Mouse (Mus musculus) MEL (cell line): ENCODE results near the gene Fam222a. TPM values are rescaled to one million over a fixed set of nuclear protein-coding genes. Genes with fewer than 3 reads are reported as not detected.

ENCODE experiments used
- DNase-seq: peaks from one replicate; pipeline ENCODE4 v3.0.0; 2011; ENCODE audit warnings: low read depth, low spot score
- H3K27ac ChIP-seq: 2 replicates; pipeline ENCODE4 v1.5.1; 2012; ENCODE audit warnings: low read depth, mild to moderate bottlenecking, control low read depth, low read length, moderate library complexity; ENCODE audit not compliant: control insufficient read depth
- H3K27me3 ChIP-seq, 2 experiments: fragments of 150-350 bp in 1 of 2; sonication (generic) in 1 of 2; 2 replicates each; pipeline ENCODE4 v1.6.1; 2012; ENCODE audit warnings: low read length in 2 of 2, mild to moderate bottlenecking in 2 of 2, improper control_type of control experiment in 1 of 2, moderate library complexity in 1 of 2; ENCODE audit not compliant: insufficient read depth in 2 of 2, control insufficient read depth in 1 of 2
- H3K36me3 ChIP-seq, 2 experiments: 2 replicates each; pipeline ENCODE4 v1.6.1; 2012 to 2014; ENCODE audit warnings: low read length in 2 of 2, improper control_type of control experiment in 1 of 2, inconsistent platforms in 1 of 2, mild to moderate bottlenecking in 1 of 2; ENCODE audit not compliant: insufficient read depth in 2 of 2, control insufficient read depth in 1 of 2
- H3K4me1 ChIP-seq, 2 experiments: fragments of 150-350 bp in 1 of 2; sonication (generic) in 1 of 2; 2 replicates each; pipeline ENCODE4 v1.6.1; 2012; ENCODE audit warnings: low read length in 2 of 2, improper control_type of control experiment in 1 of 2, mild to moderate bottlenecking in 1 of 2; ENCODE audit not compliant: insufficient read depth in 2 of 2, control insufficient read depth in 1 of 2
- H3K4me3 ChIP-seq, 2 experiments: fragments of 150-350 bp in 1 of 2; sonication (generic) in 1 of 2; 2 replicates each; pipeline ENCODE4 v1.5.1; 2012; ENCODE audit warnings: low read depth in 2 of 2, low read length in 2 of 2, mild to moderate bottlenecking in 2 of 2, moderate library complexity in 2 of 2, control low read depth in 1 of 2, improper control_type of control experiment in 1 of 2; ENCODE audit not compliant: control insufficient read depth in 1 of 2, insufficient read depth in 1 of 2
- H3K79me2 ChIP-seq: 2 replicates; pipeline ENCODE4 v1.6.1; 2012; ENCODE audit warnings: mild to moderate bottlenecking, low read length, moderate library complexity; ENCODE audit not compliant: control insufficient read depth, poor library complexity, insufficient read depth
- H3K9ac ChIP-seq: 2 replicates; pipeline ENCODE4 v1.6.1; 2012; ENCODE audit warnings: low read depth, mild to moderate bottlenecking, control low read depth, low read length, moderate library complexity; ENCODE audit not compliant: control insufficient read depth, poor library complexity, severe bottlenecking
- H3K9me3 ChIP-seq: fragments of 150-350 bp; sonication (generic); replicated peaks from 2 replicates; pipeline ENCODE4 v1.6.1; 2012; ENCODE audit warnings: mild to moderate bottlenecking, low read length, improper control_type of control experiment, moderate library complexity; ENCODE audit not compliant: insufficient read depth
- BHLHE40 ChIP-seq: IDR thresholded peaks from 2 replicates; pipeline ENCODE4 v1.6.1; 2012; ENCODE audit warnings: low read depth, mild to moderate bottlenecking, inconsistent platforms, low read length, improper control_type of control experiment, borderline replicate concordance
- CHD1 ChIP-seq: IDR thresholded peaks from 2 replicates; pipeline ENCODE4 v1.6.1; 2012; ENCODE audit warnings: low read depth, mild to moderate bottlenecking, inconsistent platforms, low read length, improper control_type of control experiment
- CHD2 ChIP-seq: IDR thresholded peaks from 2 replicates; pipeline ENCODE4 v1.6.1; 2011; ENCODE audit warnings: low read length, improper control_type of control experiment
- CTCF ChIP-seq, 3 experiments: IDR thresholded peaks in 2 of 3; conservative IDR thresholded peaks in 1 of 3; 2 replicates each; pipeline ENCODE4 v1.5.1; 2011 to 2012; ENCODE audit warnings: low read length in 3 of 3, low read depth in 2 of 3, mild to moderate bottlenecking in 2 of 3, improper control_type of control experiment in 1 of 3, inconsistent platforms in 1 of 3, mixed read lengths in 1 of 3, moderate library complexity in 1 of 3; ENCODE audit not compliant: control insufficient read depth in 1 of 3, insufficient read depth in 1 of 3, poor library complexity in 1 of 3, severe bottlenecking in 1 of 3
- E2F4 ChIP-seq: IDR thresholded peaks from 2 replicates; pipeline ENCODE4 v1.6.1; 2011; ENCODE audit warnings: low read depth, low read length, improper control_type of control experiment, borderline replicate concordance
- ELF1 ChIP-seq: IDR thresholded peaks from 2 replicates; pipeline ENCODE4 v1.6.1; 2014; ENCODE audit warnings: low read depth, mild to moderate bottlenecking, inconsistent platforms, low read length, improper control_type of control experiment, moderate library complexity
- EP300 ChIP-seq, 2 experiments: IDR thresholded peaks; 2 replicates each; pipeline ENCODE4 v1.6.1; 2011; ENCODE audit warnings: improper control_type of control experiment in 2 of 2, low read length in 2 of 2, low read depth in 1 of 2, mild to moderate bottlenecking in 1 of 2
- ETS1 ChIP-seq: IDR thresholded peaks from 2 replicates; pipeline ENCODE4 v1.6.1; 2012; ENCODE audit warnings: low read depth, mild to moderate bottlenecking, inconsistent platforms, low read length, improper control_type of control experiment, moderate library complexity
- GABPA ChIP-seq: IDR thresholded peaks from 2 replicates; pipeline ENCODE4 v1.6.1; 2012; ENCODE audit warnings: low read depth, mild to moderate bottlenecking, inconsistent platforms, low read length, improper control_type of control experiment, moderate library complexity
- GATA1 ChIP-seq: IDR thresholded peaks from 2 replicates; pipeline ENCODE4 v1.6.1; 2011; ENCODE audit warnings: low read depth, low read length, improper control_type of control experiment
- HCFC1 ChIP-seq: IDR thresholded peaks from 2 replicates; pipeline ENCODE4 v1.6.1; 2012; ENCODE audit warnings: low read depth, mild to moderate bottlenecking, inconsistent platforms, low read length, improper control_type of control experiment, moderate library complexity
- KAT2A ChIP-seq: conservative IDR thresholded peaks from 2 replicates; pipeline ENCODE4 v1.6.1; 2012; ENCODE audit warnings: low read depth, low read length, improper control_type of control experiment, inconsistent platforms
- MAFK ChIP-seq: IDR thresholded peaks from 2 replicates; pipeline ENCODE4 v1.6.1; 2011; ENCODE audit warnings: low read depth, mild to moderate bottlenecking, low read length, improper control_type of control experiment, borderline replicate concordance
- MAX ChIP-seq: IDR thresholded peaks from 2 replicates; pipeline ENCODE4 v1.6.1; 2011; ENCODE audit warnings: low read length, improper control_type of control experiment
- MAZ ChIP-seq: IDR thresholded peaks from 2 replicates; pipeline ENCODE4 v1.6.1; 2012; ENCODE audit warnings: low read depth, mild to moderate bottlenecking, inconsistent platforms, low read length, improper control_type of control experiment
- MEF2A ChIP-seq: IDR thresholded peaks from 2 replicates; pipeline ENCODE4 v1.6.1; 2014; ENCODE audit warnings: low read depth, mild to moderate bottlenecking, inconsistent platforms, low read length, improper control_type of control experiment; ENCODE audit not compliant: poor library complexity, insufficient replicate concordance, severe bottlenecking; ENCODE audit errors: extremely low read depth
- MXI1 ChIP-seq: IDR thresholded peaks from 2 replicates; pipeline ENCODE4 v1.6.1; 2011; ENCODE audit warnings: mild to moderate bottlenecking, low read depth, low read length, improper control_type of control experiment
- MYB ChIP-seq: IDR thresholded peaks from 2 replicates; pipeline ENCODE4 v1.6.1; 2011; ENCODE audit warnings: mild to moderate bottlenecking, low read depth, low read length, improper control_type of control experiment
- MYC ChIP-seq: IDR thresholded peaks from 2 replicates; pipeline ENCODE4 v1.6.1; 2011; ENCODE audit warnings: low read depth, mild to moderate bottlenecking, low read length, improper control_type of control experiment, moderate library complexity
- NELFE ChIP-seq: IDR thresholded peaks from 2 replicates; pipeline ENCODE4 v1.6.1; 2011; ENCODE audit warnings: low read depth, low read length, improper control_type of control experiment
- NRF1 ChIP-seq: IDR thresholded peaks from 2 replicates; pipeline ENCODE4 v1.6.1; 2014; ENCODE audit warnings: low read depth, mild to moderate bottlenecking, inconsistent platforms, low read length, improper control_type of control experiment, moderate library complexity; ENCODE audit not compliant: poor library complexity, insufficient read depth, severe bottlenecking
- POLR2A ChIP-seq, 2 experiments: IDR thresholded peaks; 2 replicates each; pipeline ENCODE4 v1.6.1; 2011 to 2012; ENCODE audit warnings: low read length in 2 of 2, mild to moderate bottlenecking in 2 of 2, control low read depth in 1 of 2, improper control_type of control experiment in 1 of 2, low read depth in 1 of 2, moderate library complexity in 1 of 2; ENCODE audit not compliant: control insufficient read depth in 1 of 2, insufficient read depth in 1 of 2, poor library complexity in 1 of 2
- POLR2AphosphoS5 ChIP-seq: IDR thresholded peaks from 2 replicates; pipeline ENCODE4 v1.6.1; 2012; ENCODE audit warnings: low read depth, borderline replicate concordance, mild to moderate bottlenecking, inconsistent platforms, low read length, moderate library complexity, mixed read lengths
- RAD21 ChIP-seq: IDR thresholded peaks from 2 replicates; pipeline ENCODE4 v1.6.1; 2011; ENCODE audit warnings: mild to moderate bottlenecking, low read depth, low read length, improper control_type of control experiment
- RCOR1 ChIP-seq: IDR thresholded peaks from 2 replicates; pipeline ENCODE4 v1.6.1; 2012; ENCODE audit warnings: low read depth, mild to moderate bottlenecking, inconsistent platforms, low read length, improper control_type of control experiment
- SIN3A ChIP-seq: IDR thresholded peaks from 2 replicates; pipeline ENCODE4 v1.6.1; 2012; ENCODE audit warnings: low read length, improper control_type of control experiment, inconsistent platforms
- SMC3 ChIP-seq: IDR thresholded peaks from 2 replicates; pipeline ENCODE4 v1.6.1; 2011; ENCODE audit warnings: low read depth, low read length, improper control_type of control experiment
- TAL1 ChIP-seq: IDR thresholded peaks from 2 replicates; pipeline ENCODE4 v1.6.1; 2012; ENCODE audit warnings: mild to moderate bottlenecking, inconsistent platforms, low read length, moderate library complexity, mixed read lengths
- TBP ChIP-seq: IDR thresholded peaks from 2 replicates; pipeline ENCODE4 v1.8.0; 2011; ENCODE audit warnings: low read depth, low read length, improper control_type of control experiment
- TCF12 ChIP-seq: IDR thresholded peaks from 2 replicates; pipeline ENCODE4 v1.6.1; 2014; ENCODE audit warnings: low read depth, mild to moderate bottlenecking, inconsistent platforms, low read length, improper control_type of control experiment, moderate library complexity
- UBTF ChIP-seq: IDR thresholded peaks from 2 replicates; pipeline ENCODE4 v1.6.1; 2012; ENCODE audit warnings: low read depth, mild to moderate bottlenecking, inconsistent platforms, low read length, improper control_type of control experiment, moderate library complexity, borderline replicate concordance; ENCODE audit not compliant: insufficient read depth
- USF1 ChIP-seq: IDR thresholded peaks from 2 replicates; pipeline ENCODE4 v1.6.1; 2014; ENCODE audit warnings: low read depth, mild to moderate bottlenecking, inconsistent platforms, low read length, improper control_type of control experiment, moderate library complexity
- ZC3H11A ChIP-seq: IDR thresholded peaks from 2 replicates; pipeline ENCODE4 v1.6.1; 2012; ENCODE audit warnings: low read depth, mild to moderate bottlenecking, inconsistent platforms, low read length, improper control_type of control experiment
- ZKSCAN1 ChIP-seq: IDR thresholded peaks from 2 replicates; pipeline ENCODE4 v1.6.1; 2012; ENCODE audit warnings: low read depth, mild to moderate bottlenecking, inconsistent platforms, low read length, improper control_type of control experiment, moderate library complexity
- ZMIZ1 ChIP-seq: IDR thresholded peaks from 2 replicates; pipeline ENCODE4 v1.6.1; 2012; ENCODE audit warnings: low read depth, mild to moderate bottlenecking, inconsistent platforms, low read length, improper control_type of control experiment, moderate library complexity
- ZNF384 ChIP-seq: IDR thresholded peaks from 2 replicates; pipeline ENCODE4 v1.6.1; 2012; ENCODE audit warnings: low read depth, mild to moderate bottlenecking, inconsistent platforms, low read length, improper control_type of control experiment
- polyA plus RNA-seq, 2 experiments: library from polyadenylated mRNA; stranded (reverse) in 1 of 2; unstranded in 1 of 2; fragments of >175 nt in 1 of 2; fragments of >200 nt in 1 of 2; gene quantifications; 2 replicates each; pipeline versions ENCODE4 v1.2.1 to v1.2.4; 2012; ENCODE audit warnings: low replicate concordance in 2 of 2, low read depth in 1 of 2; ENCODE audit not compliant: insufficient read length in 2 of 2, insufficient read depth in 1 of 2, missing spikeins in 1 of 2
- total RNA-seq: library from RNA; depleted of rRNA; stranded (reverse); fragments of 300-350 nt; gene quantifications from 2 replicates; pipeline ENCODE4 v1.2.3, GENCODE M21; 2012; rRNA removed

Gene Fam222a
- total RNA-seq (0.23 and 0.27 TPM in 2 replicates), polyA plus RNA-seq (under 1 TPM in 1 of 2 experiments, not detected in 1; 0.70 TPM)

DNA sequence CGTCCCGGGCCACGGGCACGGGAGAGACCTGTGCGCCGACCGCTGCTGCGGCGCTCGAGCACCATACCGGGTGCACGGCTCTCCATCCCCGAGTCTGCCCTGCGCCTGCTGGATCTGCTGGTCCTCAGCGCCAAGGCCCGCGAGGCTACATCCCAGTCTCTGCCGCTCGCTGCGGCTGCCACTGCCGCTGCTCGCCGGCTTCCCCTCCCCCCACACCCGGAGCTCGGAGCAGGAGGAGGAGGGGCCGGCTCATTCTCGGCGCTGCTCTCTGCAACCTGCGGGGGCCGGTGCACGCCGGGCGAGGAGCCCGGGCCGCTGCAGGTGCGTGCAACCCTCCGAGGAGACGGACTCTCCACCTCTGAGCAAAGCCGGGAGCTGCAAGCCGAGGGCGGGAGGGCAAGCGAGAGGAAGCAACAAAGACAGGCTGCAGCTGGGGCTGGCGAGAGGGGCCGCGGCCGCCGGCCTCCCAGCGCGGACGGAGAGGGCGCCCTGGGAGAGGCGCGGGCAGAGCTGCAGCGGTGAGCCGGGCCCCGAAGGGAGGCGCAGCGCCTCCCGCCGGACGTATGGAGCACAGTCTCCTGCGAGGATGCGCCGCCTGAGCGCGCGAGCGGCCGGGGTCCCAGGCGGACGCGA lies at the start of gene Fam222a:
Gene Fam222a, plus strand, starts transcription at position 452 of the 633 bp plus-strand sequence.
- H3K4me1 ChIP-seq: peaks cover 0 to 25% of the 10 kb centered on the region in 2 experiments; a peak in 2 of 4 replicates
- peak within 1 kb of the TSS; percentile 58 to 64 for H3K4me3 ChIP-seq
- H3K9ac ChIP-seq: peak within 1 kb of the TSS; percentile 56
- no peak for TF ChIP-seq ZNF384
- TF ChIP-seq MYC: no peak
- no peak for TF ChIP-seq BHLHE40
- TF ChIP-seq NELFE: no peak
- TF ChIP-seq MAZ: no peak
- TF ChIP-seq UBTF: no peak
- 0 out of 2 replicates have a peak, but pooled peaks have one; percentile 6 for TF ChIP-seq TCF12
- TF ChIP-seq TBP: no peak
- TF ChIP-seq KAT2A: no peak
- TF ChIP-seq ETS1: no peak
- no peak; the same call in 1 of the 2 replicates for TF ChIP-seq SIN3A
- TF ChIP-seq USF1: no peak
- TF ChIP-seq POLR2AphosphoS5: no peak
- TF ChIP-seq RCOR1: no peak
- TF ChIP-seq CHD1: no peak
- no peak for TF ChIP-seq HCFC1
- TF ChIP-seq ZC3H11A: peak; percentile 30
- no peak for TF ChIP-seq MEF2A
- no peak for TF ChIP-seq MXI1
- no peak for TF ChIP-seq MAFK
- TF ChIP-seq CHD2: no peak
- TF ChIP-seq E2F4: no peak
- no peak for TF ChIP-seq NRF1
- peak; percentile 7 for TF ChIP-seq RAD21
- no peak for TF ChIP-seq TAL1
- TF ChIP-seq MAX: no peak
- TF ChIP-seq MYB: no peak
- peak; percentile 54 for TF ChIP-seq SMC3
- no peak for TF ChIP-seq GATA1
- no peak for TF ChIP-seq POLR2A (IDR thresholded peaks at IDR 0.05; ENCODE audit: control insufficient read depth in 1 of 2, insufficient read depth in 1 of 2, low read depth in 1 of 2, low read length in 2 of 2, poor library complexity in 1 of 2)
- no peak for TF ChIP-seq ELF1
- peak in 2 of 3 experiments; percentile 47 to 59; a peak in 5 of 6 replicates for TF ChIP-seq CTCF (IDR thresholded peaks at IDR 0.05 in 2 of 3, conservative IDR thresholded peaks at IDR 0.05 in 1 of 3; ENCODE audit: control insufficient read depth in 1 of 3, insufficient read depth in 1 of 3, low read depth in 2 of 3, low read length in 3 of 3, poor library complexity in 1 of 3, severe bottlenecking in 1 of 3)
- no peak for TF ChIP-seq ZMIZ1
- TF ChIP-seq GABPA: no peak
- no peak for TF ChIP-seq EP300 (IDR thresholded peaks at IDR 0.05; ENCODE audit: low read depth in 1 of 2, low read length in 2 of 2)
- no peak for TF ChIP-seq ZKSCAN1

More for the DNA sequence above, at the start of gene Fam222a:
- no peaks in the 10 kb centered on the region for H3K79me2 ChIP-seq
- H3K36me3 ChIP-seq: peaks cover 0 to 4% of the 10 kb centered on the region in 2 experiments; a peak in 2 of 4 replicates
- no peak within 1 kb of the TSS for H3K27ac ChIP-seq
- H3K27me3 ChIP-seq: peaks cover 2 to 3% of the 10 kb centered on the region in 2 experiments; a peak in 3 of 4 replicates
- DNase-seq: peak; percentile 68
- no peaks in the 10 kb centered on the region for H3K9me3 ChIP-seq
